Mouse (Mus musculus) neural tube, embryonic 14.5 days (tissue): Measurements from ENCODE around the gene Selenoo. TPM values are rescaled to one million over a fixed set of nuclear protein-coding genes. Genes with fewer than 3 reads are reported as not detected.

Experiments
- ATAC-seq: fragments of 200-750 bp; cut with Nextera tagmentation; 2 replicates; pipeline ENCODE4 v1.8.0; 2017; ENCODE audit warnings: low read depth, mild to moderate bottlenecking, moderate TSS enrichment, moderate library complexity
- H3K27ac ChIP-seq: fragments of 300-500 bp; sonication (generic); 2 replicates; pipeline ENCODE4 v1.5.1; 2014; ENCODE audit warnings: low read depth, mild to moderate bottlenecking, control low read depth, low read length, moderate library complexity, mixed read lengths
- H3K27me3 ChIP-seq: fragments of 300-500 bp; sonication (generic); 2 replicates; pipeline ENCODE4 v1.6.1; 2014; ENCODE audit warnings: low read length; ENCODE audit not compliant: control insufficient read depth, insufficient read depth
- H3K36me3 ChIP-seq: fragments of 300-500 bp; sonication (generic); 2 replicates; pipeline ENCODE4 v1.6.1; 2014; ENCODE audit warnings: low read length, mixed read lengths; ENCODE audit not compliant: control insufficient read depth, insufficient read depth
- H3K4me1 ChIP-seq: fragments of 300-500 bp; sonication (generic); 2 replicates; pipeline ENCODE4 v1.6.1; 2014; ENCODE audit warnings: low read length; ENCODE audit not compliant: control insufficient read depth, insufficient read depth
- H3K4me2 ChIP-seq: fragments of 300-500 bp; sonication (generic); 2 replicates; pipeline ENCODE4 v1.6.1; 2014; ENCODE audit warnings: mild to moderate bottlenecking, low read depth, low read length, control low read depth
- H3K4me3 ChIP-seq: fragments of 300-500 bp; sonication (generic); 2 replicates; pipeline ENCODE4 v1.5.1; 2014; ENCODE audit warnings: low read depth, low read length, control low read depth, mixed read lengths
- H3K9ac ChIP-seq: fragments of 300-500 bp; sonication (generic); replicated peaks from 2 replicates; pipeline ENCODE4 v1.6.1; 2014; ENCODE audit warnings: low read depth, mild to moderate bottlenecking, control low read depth, low read length, mixed read lengths
- H3K9me3 ChIP-seq: fragments of 300-500 bp; sonication (generic); 2 replicates; pipeline ENCODE4 v1.6.1; 2016; ENCODE audit warnings: low read length; ENCODE audit not compliant: control insufficient read depth
- WGBS: fragments of 180-500 bp; shearing (Covaris S2); extraction: QIAGEN DNeasy Blood & Tissue Kit; methylation state at CpG from one replicate; pipeline ENCODE4 v1.1.7; 2014; 5-methylcytosine and 5-hydroxymethylcytosine counted together
- polyA plus RNA-seq: library from polyadenylated mRNA; unstranded; fragments of >200 nt; fragmentation: Nextera tagmentation; extraction: Ambion mirVana; gene quantifications from 2 replicates; pipeline ENCODE4 v1.2.1, GENCODE M21; 2014

The Selenoo gene
- polyA plus RNA-seq, 1 experiment from 2014 or later = 23.9 TPM

GRCm38 (mm10) chr15:89090662-89091061 is 1.8 kb downstream of the Selenoo start:
- WGBS = 79% methylated on average over 4 of the region's 4 CpGs
- Histone ChIP-seq H3K27ac (no peak overlapping the region), H3K27me3 (peaks cover 3% of the 10 kb centered on the region; the same call in 1 of the 2 replicates), H3K9me3 (no peaks in the 10 kb centered on the region), H3K4me2 (0 out of 2 replicates have a peak overlapping the region, but pooled peaks have one; percentile 96), H3K9ac (no peak overlapping the region), H3K4me3 (no peak overlapping the region), H3K36me3 (peaks cover 48% of the 10 kb centered on the region), H3K4me1 (peaks cover 16% of the 10 kb centered on the region)
- ATAC-seq = no peak

- Histone ChIP-seq H3K4me3 (no peak overlapping the region), H3K4me2 (no peak overlapping the region), H3K27ac (no peak overlapping the region), H3K36me3 (peaks cover 49% of the 10 kb centered on the region), H3K9me3 (no peaks in the 10 kb centered on the region), H3K4me1 (peaks cover 16% of the 10 kb centered on the region), H3K9ac (no peak overlapping the region), H3K27me3 (peaks cover 3% of the 10 kb centered on the region; the same call in 1 of the 2 replicates)
- 76% methylated on average over 5 of the region's 5 CpGs for WGBS
- ATAC-seq = no peak
Observed at GRCm38 (mm10) chr15:89092181-89092580, 3.3 kb downstream of the Selenoo start.

- Histone ChIP-seq H3K9ac (no peak overlapping the region), H3K27ac (no peak overlapping the region), H3K27me3 (no peaks in the 10 kb centered on the region), H3K4me1 (no peaks in the 10 kb centered on the region), H3K9me3 (no peaks in the 10 kb centered on the region), H3K36me3 (peaks cover 95% of the 10 kb centered on the region), H3K4me2 (no peak overlapping the region), H3K4me3 (no peak overlapping the region)
- ATAC-seq = no peak
- WGBS = 91% methylated on average over 5 of the region's 5 CpGs
Observed at GRCm38 (mm10) chr15:89097450-89097849, 8.6 kb downstream of the Selenoo start.

- Histone ChIP-seq H3K4me1 (no peaks in the 10 kb centered on the region), H3K27ac (no peak overlapping the region), H3K9ac (no peak overlapping the region), H3K36me3 (peaks cover 95% of the 10 kb centered on the region), H3K9me3 (no peaks in the 10 kb centered on the region), H3K4me2 (no peak overlapping the region), H3K27me3 (no peaks in the 10 kb centered on the region), H3K4me3 (no peak overlapping the region)
- no peak for ATAC-seq
- 90% methylated on average over 7 of the region's 7 CpGs for WGBS
Observed at GRCm38 (mm10) chr15:89098616-89099015, 9.7 kb downstream of the Selenoo start.

GRCm38 (mm10) chr15:89100823-89101222 is 11.9 kb downstream of the Selenoo start:
- Histone ChIP-seq H3K4me3 (no peak overlapping the region), H3K4me2 (no peak overlapping the region), H3K9me3 (no peaks in the 10 kb centered on the region), H3K27me3 (no peaks in the 10 kb centered on the region), H3K27ac (no peak overlapping the region), H3K36me3 (peaks cover 82% of the 10 kb centered on the region), H3K4me1 (no peaks in the 10 kb centered on the region), H3K9ac (no peak overlapping the region)
- no peak for ATAC-seq
- 94% methylated on average over 12 of the region's 12 CpGs for WGBS

- Histone ChIP-seq H3K27ac (no peak overlapping the region), H3K9ac (no peak overlapping the region), H3K9me3 (no peaks in the 10 kb centered on the region), H3K27me3 (no peaks in the 10 kb centered on the region), H3K4me1 (no peaks in the 10 kb centered on the region), H3K36me3 (peaks cover 81% of the 10 kb centered on the region), H3K4me2 (no peak overlapping the region), H3K4me3 (no peak overlapping the region)
- 76% methylated on average over 5 of the region's 5 CpGs for WGBS
- ATAC-seq = no peak
Observed at GRCm38 (mm10) chr15:89102646-89103045, 13.8 kb downstream of the Selenoo start.

GRCm38 (mm10) chr15:89103921-89104320 is 15.0 kb downstream of the Selenoo start:
- H3K4me1 ChIP-seq = no peaks in the 10 kb centered on the region
- no peaks in the 10 kb centered on the region for H3K27me3 ChIP-seq
- H3K36me3 ChIP-seq = peaks cover 78% of the 10 kb centered on the region
- H3K9ac ChIP-seq = no peak overlapping the region
- ATAC-seq = no peak
- WGBS = 92% methylated on average over 10 of the region's 10 CpGs
- H3K4me2 ChIP-seq = no peak overlapping the region
- H3K27ac ChIP-seq = no peak overlapping the region
- no peaks in the 10 kb centered on the region for H3K9me3 ChIP-seq
- no peak overlapping the region for H3K4me3 ChIP-seq

- WGBS = 97% methylated on average over 8 of the region's 8 CpGs
- Histone ChIP-seq H3K9me3 (no peaks in the 10 kb centered on the region), H3K9ac (no peak overlapping the region), H3K36me3 (peaks cover 75% of the 10 kb centered on the region), H3K27me3 (no peaks in the 10 kb centered on the region), H3K4me2 (no peak overlapping the region), H3K4me1 (no peaks in the 10 kb centered on the region), H3K27ac (no peak overlapping the region), H3K4me3 (no peak overlapping the region)
- no peak for ATAC-seq
Observed at GRCm38 (mm10) chr15:89104425-89104824, 15.5 kb downstream of the Selenoo start.

- 94% methylated on average over 13 of the region's 13 CpGs for WGBS
- Histone ChIP-seq H3K27ac (no peak overlapping the region), H3K27me3 (no peaks in the 10 kb centered on the region), H3K9ac (no peak overlapping the region), H3K9me3 (no peaks in the 10 kb centered on the region), H3K4me3 (no peak overlapping the region), H3K4me2 (no peak overlapping the region), H3K36me3 (peaks cover 69% of the 10 kb centered on the region), H3K4me1 (no peaks in the 10 kb centered on the region)
- no peak for ATAC-seq
Observed at GRCm38 (mm10) chr15:89106073-89106472, 17.2 kb downstream of the Selenoo start.
